Mouse (Mus musculus) kidney, postnatal 0 days (tissue): ENCODE results near the gene Rpl7l1. TPM values are rescaled to one million over a fixed set of nuclear protein-coding genes. Genes with fewer than 3 reads are reported as not detected.

Source experiments
- ATAC-seq: fragments of 200-750 bp; cut with Nextera tagmentation; replicated peaks from 2 replicates; pipeline ENCODE4 v1.8.0; 2017; ENCODE audit warnings: low read depth, moderate number of reproducible peaks, moderate TSS enrichment, moderate library complexity; ENCODE audit not compliant: low FRiP score
- DNase-seq: peaks from one replicate; pipeline ENCODE4 v3.0.0-alpha.2; 2016; ENCODE audit warnings: low spot score
- H3K27ac ChIP-seq: fragments of 300-500 bp; sonication (generic); 2 replicates; pipeline ENCODE4 v1.5.1; 2014; ENCODE audit warnings: mild to moderate bottlenecking
- H3K27me3 ChIP-seq: fragments of 300-500 bp; sonication (generic); 2 replicates; pipeline ENCODE4 v1.6.1; 2014; ENCODE audit warnings: low read length, mixed read lengths; ENCODE audit not compliant: insufficient read depth
- H3K36me3 ChIP-seq: fragments of 300-500 bp; sonication (generic); 2 replicates; pipeline ENCODE4 v1.6.1; 2014; ENCODE audit warnings: low read length, mixed read lengths; ENCODE audit not compliant: insufficient read depth
- H3K4me1 ChIP-seq: fragments of 300-500 bp; sonication (generic); replicated peaks from 2 replicates; pipeline ENCODE4 v1.6.1; 2014; ENCODE audit warnings: antibody characterized with exemption, low read length, mixed read lengths; ENCODE audit not compliant: insufficient read depth
- H3K4me2 ChIP-seq: fragments of 300-500 bp; sonication (generic); 2 replicates; pipeline ENCODE4 v1.6.1; 2014; ENCODE audit warnings: mild to moderate bottlenecking, low read length, moderate library complexity, mixed read lengths
- H3K4me3 ChIP-seq: fragments of 300-500 bp; sonication (generic); replicated peaks from 2 replicates; pipeline ENCODE4 v1.5.1; 2014; ENCODE audit warnings: low read depth, low read length
- H3K9ac ChIP-seq: fragments of 300-500 bp; sonication (generic); 2 replicates; pipeline ENCODE4 v1.6.1; 2014; ENCODE audit warnings: low read depth, low read length
- H3K9me3 ChIP-seq: fragments of 300-500 bp; sonication (generic); replicated peaks from 2 replicates; pipeline ENCODE4 v1.6.1; 2016; ENCODE audit warnings: low read length, inconsistent platforms, mixed read lengths
- CTCF ChIP-seq: IDR thresholded peaks from 2 replicates; pipeline ENCODE4 v1.5.1; 2016; ENCODE audit warnings: antibody characterized with exemption, low read depth, mild to moderate bottlenecking, moderate library complexity
- WGBS: fragments of 180-500 bp; shearing (Covaris S2); extraction: QIAGEN DNeasy Blood & Tissue Kit; methylation state at CpG from one replicate; pipeline ENCODE4 v1.1.7; 2014; 5-methylcytosine and 5-hydroxymethylcytosine counted together
- polyA plus RNA-seq: library from polyadenylated mRNA; unstranded; fragments of >200 nt; fragmentation: Nextera tagmentation; extraction: Ambion mirVana; gene quantifications from 2 replicates; pipeline ENCODE4 v1.2.1, GENCODE M21; 2015

Gene Rpl7l1
- polyA plus RNA-seq, 1 experiment from 2014 or later: 138 TPM

DNA sequence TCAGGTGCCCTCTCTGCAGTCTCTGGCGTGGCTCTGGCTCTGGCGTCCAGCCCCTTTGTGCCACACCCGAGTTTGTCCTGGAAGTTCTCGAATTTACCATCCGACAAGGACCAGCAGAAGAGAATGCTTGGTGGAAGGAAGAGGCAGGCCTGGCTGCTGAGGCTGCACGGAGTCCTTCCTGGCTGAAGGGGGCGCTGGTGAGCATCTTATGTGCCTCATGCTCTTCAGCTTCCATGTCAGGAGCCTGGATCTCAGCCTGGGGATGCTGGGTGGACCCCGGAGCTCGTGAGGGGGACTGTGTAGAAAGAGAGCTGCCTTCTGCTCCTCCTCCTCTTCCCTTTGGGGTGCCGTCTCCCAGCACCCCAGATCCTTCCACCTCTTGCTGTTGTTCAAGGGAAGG is 46.3 kb downstream of the Rpl7l1 start:
- H3K27ac ChIP-seq: no peak overlapping the region
- ATAC-seq (no peak), DNase-seq (no peak)
- no peaks in the 10 kb centered on the region for H3K27me3 ChIP-seq
- no peak overlapping the region for H3K9ac ChIP-seq
- no peaks in the 10 kb centered on the region for H3K4me1 ChIP-seq
- H3K4me2 ChIP-seq: no peak overlapping the region
- no peak overlapping the region for H3K4me3 ChIP-seq
- H3K9me3 ChIP-seq: no peaks in the 10 kb centered on the region
- H3K36me3 ChIP-seq: peaks cover 23% of the 10 kb centered on the region
- 58% methylated on average over 9 of the region's 10 CpGs for WGBS
- peak; percentile 61 for TF ChIP-seq CTCF

DNA sequence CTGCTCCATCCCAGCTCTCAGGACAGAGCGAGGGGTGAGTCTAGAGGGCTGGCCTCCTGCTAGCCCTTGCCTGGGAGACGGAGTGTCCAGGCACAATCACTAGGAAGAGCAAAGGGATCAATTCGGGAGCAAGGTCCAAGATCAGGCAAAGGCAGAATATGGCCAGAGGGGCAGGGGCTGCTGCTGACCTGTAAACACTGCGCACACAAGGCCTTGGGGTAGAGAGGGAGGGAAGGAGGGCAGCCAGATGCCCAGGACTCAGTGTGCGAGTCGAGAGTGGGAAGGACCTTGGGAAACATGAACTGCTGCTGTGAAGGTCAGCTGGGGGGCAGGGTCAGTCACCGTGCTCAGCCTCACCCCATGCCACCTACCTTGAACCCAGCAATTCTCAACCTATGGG is 47.2 kb downstream of the Rpl7l1 start:
- no peak overlapping the region for H3K4me2 ChIP-seq
- H3K36me3 ChIP-seq: peaks cover 23% of the 10 kb centered on the region
- no peak overlapping the region for H3K27ac ChIP-seq
- H3K9ac ChIP-seq: no peak overlapping the region
- DNase-seq (no peak), ATAC-seq (0 out of 2 replicates have a peak, but pooled peaks have one; percentile 19)
- no peaks in the 10 kb centered on the region for H3K9me3 ChIP-seq
- no peak for TF ChIP-seq CTCF
- no peaks in the 10 kb centered on the region for H3K27me3 ChIP-seq
- no peaks in the 10 kb centered on the region for H3K4me1 ChIP-seq
- WGBS: 83% methylated on average over 7 of the region's 7 CpGs
- H3K4me3 ChIP-seq: no peak overlapping the region

DNA sequence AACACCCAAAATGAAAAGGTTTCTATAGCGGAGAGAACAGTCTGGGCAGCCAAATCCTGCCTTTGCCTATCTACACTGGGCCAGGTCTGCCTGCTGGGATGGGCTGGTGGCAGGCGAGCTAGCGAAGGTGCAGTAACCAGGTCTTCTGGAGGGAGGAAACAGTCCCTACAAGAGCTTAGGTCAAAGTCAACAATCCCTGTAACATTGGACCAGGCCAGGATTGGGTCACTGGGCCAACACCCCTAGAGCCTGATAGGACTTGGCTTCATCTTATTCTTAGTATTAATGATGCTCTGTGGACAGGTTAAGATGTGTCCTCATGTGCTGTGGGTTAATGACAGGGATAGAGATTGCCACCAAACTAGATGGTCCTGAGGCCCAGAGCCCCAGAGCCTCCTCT is 48.4 kb downstream of the Rpl7l1 start:
- DNase-seq: no peak
- no peak overlapping the region for H3K27ac ChIP-seq
- H3K27me3 ChIP-seq: no peaks in the 10 kb centered on the region
- peaks cover 23% of the 10 kb centered on the region for H3K36me3 ChIP-seq
- H3K9ac ChIP-seq: no peak overlapping the region
- TF ChIP-seq CTCF: no peak
- 96% methylated on average over 3 of the region's 3 CpGs for WGBS
- H3K4me2 ChIP-seq: no peak overlapping the region
- no peaks in the 10 kb centered on the region for H3K4me1 ChIP-seq
- ATAC-seq: no peak
- H3K4me3 ChIP-seq: no peak overlapping the region
- H3K9me3 ChIP-seq: no peaks in the 10 kb centered on the region

DNA sequence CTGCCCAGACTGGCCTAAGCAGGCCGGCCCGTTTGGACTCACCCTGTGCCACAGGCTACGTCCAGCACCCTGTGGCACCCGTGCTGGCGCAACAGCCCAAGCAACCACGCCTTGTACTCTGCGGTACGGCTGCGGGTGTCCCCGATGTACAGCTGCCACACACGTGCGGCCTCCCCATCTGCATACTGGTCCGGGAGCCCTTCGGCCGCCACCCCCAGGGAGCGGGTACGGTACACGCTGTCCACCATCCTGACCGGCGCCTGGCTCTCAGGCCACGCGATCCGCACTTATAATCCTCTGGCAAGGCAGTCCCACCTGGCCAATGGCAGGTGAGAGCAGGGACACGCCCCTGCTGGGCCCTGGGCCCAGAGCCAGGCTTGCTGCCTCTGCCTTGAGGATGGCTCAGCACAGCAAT is 53.6 kb downstream of the Rpl7l1 start, which contains the start of gene Gnmt:
Gene Gnmt (minus strand): TSS at position 265 of the 415 bp plus-strand sequence.
- Histone ChIP-seq H3K4me3 (no peak within 1 kb of the TSS), H3K27me3 (no peaks in the 10 kb centered on the region), H3K4me1 (no peaks in the 10 kb centered on the region), H3K27ac (peak within 1 kb of the TSS; percentile 34; the same call in 1 of the 2 replicates), H3K36me3 (0 out of 2 replicates have a peak, but pooled peaks cover 4% of the 10 kb centered on the region), H3K9ac (peak within 1 kb of the TSS; percentile 31; the same call in 1 of the 2 replicates), H3K4me2 (peak within 1 kb of the TSS; percentile 46), H3K9me3 (no peaks in the 10 kb centered on the region)
- WGBS: 14% methylated on average over 24 of the region's 24 CpGs
- TF ChIP-seq CTCF: no peak
- DNase-seq: no peak
- ATAC-seq: peak; percentile 82

DNA sequence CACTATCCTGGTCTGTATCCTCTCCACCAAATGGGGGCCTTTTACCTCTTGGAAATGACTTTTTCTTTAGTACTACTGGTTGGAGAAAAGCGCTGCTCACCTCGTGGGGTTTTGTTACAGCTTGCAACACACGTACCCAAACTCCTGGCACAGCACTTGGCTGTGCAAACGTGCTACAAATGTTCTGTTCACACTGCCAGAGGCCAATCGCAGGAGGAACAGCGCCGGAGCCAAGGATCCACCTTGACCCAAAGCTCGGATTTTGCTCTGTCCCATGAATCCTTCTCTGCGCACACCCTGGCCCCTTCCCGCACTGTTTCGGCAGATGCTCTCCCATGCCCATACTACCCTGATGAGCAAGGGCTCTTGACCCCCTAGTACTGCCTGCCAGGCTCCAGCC is 54.0 kb downstream of the Rpl7l1 start:
- DNase-seq (no peak), ATAC-seq (no peak)
- peaks cover 8% of the 10 kb centered on the region; the same call in 1 of the 2 replicates for H3K36me3 ChIP-seq
- peak overlapping the region; percentile 46 for H3K4me2 ChIP-seq
- no peak overlapping the region for H3K4me3 ChIP-seq
- H3K4me1 ChIP-seq: no peaks in the 10 kb centered on the region
- peak overlapping the region; percentile 31; the same call in 1 of the 2 replicates for H3K9ac ChIP-seq
- H3K27ac ChIP-seq: peak overlapping the region; percentile 34; the same call in 1 of the 2 replicates
- WGBS: 52% methylated on average over 11 of the region's 11 CpGs
- no peaks in the 10 kb centered on the region for H3K9me3 ChIP-seq
- TF ChIP-seq CTCF: no peak
- no peaks in the 10 kb centered on the region for H3K27me3 ChIP-seq

DNA sequence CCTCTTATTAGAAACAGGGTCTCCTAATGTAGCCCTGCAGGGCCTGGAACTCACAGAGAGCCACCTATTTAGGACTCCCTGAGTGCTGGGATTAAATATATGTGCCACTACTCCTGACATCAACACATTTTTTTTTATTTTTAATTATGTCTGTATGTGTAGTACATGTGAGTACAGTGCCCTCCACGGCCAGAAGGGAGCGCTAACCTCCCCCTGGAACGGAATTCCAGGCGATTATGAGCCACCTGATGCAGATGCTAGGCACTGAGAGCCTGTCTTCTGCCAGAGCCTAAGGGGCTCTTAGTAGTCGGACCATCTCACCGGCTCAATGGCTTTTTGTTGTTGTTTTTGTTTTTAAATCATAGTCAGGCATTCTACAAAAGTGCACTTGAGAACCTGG is 54.5 kb downstream of the Rpl7l1 start:
- TF ChIP-seq CTCF: peak; percentile 50
- no peak overlapping the region for H3K27ac ChIP-seq
- ATAC-seq: no peak
- H3K27me3 ChIP-seq: no peaks in the 10 kb centered on the region
- H3K4me3 ChIP-seq: no peak overlapping the region
- H3K4me2 ChIP-seq: no peak overlapping the region
- no peaks in the 10 kb centered on the region for H3K9me3 ChIP-seq
- peaks cover 12% of the 10 kb centered on the region; the same call in 1 of the 2 replicates for H3K36me3 ChIP-seq
- no peaks in the 10 kb centered on the region for H3K4me1 ChIP-seq
- WGBS: 47% methylated on average over 6 of the region's 6 CpGs
- no peak overlapping the region for H3K9ac ChIP-seq
- DNase-seq: no peak

DNA sequence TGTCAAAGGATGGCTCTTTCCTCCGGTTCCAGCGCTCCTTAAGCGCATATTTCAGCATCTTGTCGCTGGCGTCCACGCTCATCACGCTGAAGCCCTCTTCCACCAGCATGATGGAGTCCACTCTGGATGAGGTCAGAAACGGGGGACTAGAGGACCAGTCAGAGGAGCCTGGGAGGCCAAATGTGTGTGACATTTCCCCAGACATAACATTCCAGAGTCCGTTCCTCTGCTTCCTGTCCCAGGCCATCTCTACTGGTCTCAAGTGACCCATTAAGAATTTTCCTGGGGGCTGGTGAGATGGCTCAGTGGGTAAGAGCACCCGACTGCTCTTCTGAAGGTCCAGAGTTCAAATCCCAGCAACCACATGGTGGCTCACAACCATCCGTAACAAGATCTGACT is 55.2 kb downstream of the Rpl7l1 start:
- no peak overlapping the region for H3K4me3 ChIP-seq
- no peak for DNase-seq
- no peak for ATAC-seq
- H3K27ac ChIP-seq: no peak overlapping the region
- H3K36me3 ChIP-seq: peaks cover 15% of the 10 kb centered on the region; the same call in 1 of the 2 replicates
- H3K9me3 ChIP-seq: no peaks in the 10 kb centered on the region
- H3K4me1 ChIP-seq: no peaks in the 10 kb centered on the region
- no peak overlapping the region for H3K4me2 ChIP-seq
- H3K27me3 ChIP-seq: no peaks in the 10 kb centered on the region
- 87% methylated on average over 11 of the region's 11 CpGs for WGBS
- no peak for TF ChIP-seq CTCF
- no peak overlapping the region for H3K9ac ChIP-seq
